Mouse (Mus musculus) lung, postnatal 0 days (tissue): Measurements from ENCODE around the gene Cst7.

Experiments
- CTCF ChIP-seq: IDR thresholded peaks from 2 replicates; pipeline ENCODE4 v1.5.1; 2016; ENCODE audit warnings: antibody characterized with exemption, mild to moderate bottlenecking
- EP300 ChIP-seq: IDR thresholded peaks from 2 replicates; pipeline ENCODE4 v1.6.1; 2016; ENCODE audit warnings: antibody characterized with exemption, mild to moderate bottlenecking, control low read depth

DNA sequence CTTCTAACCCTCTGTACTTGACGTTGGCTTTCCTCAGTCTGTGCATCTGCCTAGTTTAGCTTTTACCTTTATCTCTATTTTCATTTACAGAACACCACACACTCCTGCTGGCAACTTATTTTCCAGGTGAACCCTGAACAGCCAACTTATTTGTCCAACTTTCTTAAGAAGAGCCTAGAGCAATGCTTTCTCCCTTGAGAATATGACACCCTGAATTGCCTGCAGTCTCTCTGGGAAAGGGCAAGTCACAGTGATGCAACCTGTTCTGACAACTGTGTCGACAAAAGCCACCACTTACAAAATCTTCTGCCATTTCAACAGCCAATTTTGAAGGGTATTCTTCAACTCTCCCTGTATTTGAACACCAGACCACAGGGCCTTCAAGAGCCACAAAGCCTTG is 34.6 kb downstream of the Cst7 start:
- no peak for TF ChIP-seq CTCF
- no peak for TF ChIP-seq EP300
